Mouse (Mus musculus): ENCODE data around the gene Zfp784.

The Zfp784 gene

DNA sequence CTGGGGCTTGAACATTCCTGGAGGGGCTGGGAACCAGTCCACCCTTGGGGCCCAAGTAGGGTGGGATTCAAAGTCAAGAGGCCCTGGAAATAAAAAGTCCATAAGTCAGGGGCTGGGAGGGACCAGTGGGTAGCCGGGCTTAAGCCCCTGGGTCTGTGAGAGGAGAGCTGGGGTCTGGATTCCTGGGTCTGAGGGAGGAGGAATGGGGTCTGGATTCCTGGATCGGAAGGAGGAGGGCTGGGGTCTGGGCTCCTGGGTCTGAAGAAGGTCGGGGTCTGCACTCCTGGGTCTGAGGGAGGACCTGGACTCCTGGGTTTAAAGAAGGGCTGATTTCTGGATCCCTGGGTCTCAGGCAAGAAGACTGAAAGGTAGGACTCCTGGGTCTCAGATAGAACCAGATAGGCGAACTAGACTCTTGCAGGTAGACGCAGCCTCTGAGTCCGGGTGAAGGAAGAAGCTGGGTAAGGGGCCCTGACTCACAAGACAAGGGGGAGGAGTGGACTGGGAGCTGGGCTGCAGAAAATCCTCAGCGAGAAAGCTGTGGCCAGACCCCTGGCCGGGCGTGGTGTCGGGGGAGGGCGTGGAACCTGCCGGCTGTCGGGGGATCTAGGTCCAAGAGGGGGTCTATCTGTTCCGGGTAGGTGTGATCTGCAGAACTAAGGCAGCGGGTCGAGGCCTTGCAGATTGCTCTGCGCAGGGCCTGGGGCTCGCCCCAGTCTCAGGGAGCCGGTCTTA, 42.8 kb downstream of the Zfp784 start:
- in situ Hi-C loops (cut with MboI, MseI): loop anchor here (10.0 kb wide), 1 partner anchor 459 kb away; the partner anchor contains the start of gene Vmn1r59

DNA sequence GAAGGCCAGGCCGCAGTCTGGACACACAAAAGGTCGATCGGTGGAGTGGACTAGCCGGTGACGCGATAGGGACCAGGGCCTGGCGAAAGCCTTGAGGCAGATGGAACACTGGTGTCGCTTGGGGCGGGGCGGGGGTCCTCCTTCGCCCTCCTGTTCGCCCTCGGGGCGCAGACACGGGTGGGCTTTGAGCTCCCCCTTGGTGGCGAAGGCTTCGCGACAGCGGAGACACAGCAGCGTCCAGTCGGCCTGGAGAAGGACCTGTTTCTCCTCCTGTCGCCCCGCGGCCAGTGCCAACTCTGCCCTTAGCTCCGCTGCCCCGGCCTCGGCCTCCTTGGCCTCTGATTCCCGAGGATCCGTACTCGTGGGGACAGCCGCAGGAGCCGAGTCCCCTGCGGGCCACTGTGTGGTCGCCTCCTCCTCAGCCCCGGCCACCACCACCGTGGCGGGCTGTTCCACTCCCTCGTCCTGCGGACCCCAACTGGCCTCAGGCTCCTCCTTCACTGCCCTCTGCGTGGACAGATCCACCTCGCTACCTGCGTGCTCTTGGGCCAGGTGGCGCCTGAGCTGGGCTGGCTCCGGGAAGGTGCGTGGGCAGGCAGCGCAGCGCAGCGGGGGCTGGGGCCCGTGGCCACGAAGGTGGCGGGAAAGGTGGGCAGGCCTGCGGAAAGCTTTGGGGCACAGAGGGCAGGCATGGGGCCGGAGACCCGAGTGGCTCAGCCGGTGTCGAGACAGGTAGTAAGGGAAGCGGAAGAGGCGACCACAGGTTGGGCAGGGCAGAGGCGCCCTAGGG, 44.1 kb downstream of the Zfp784 start:
- in situ Hi-C loops (cut with MboI, MseI): loop anchor here (10.0 kb wide), 1 partner anchor 461 kb away; the partner anchor contains the start of gene Vmn1r59

DNA sequence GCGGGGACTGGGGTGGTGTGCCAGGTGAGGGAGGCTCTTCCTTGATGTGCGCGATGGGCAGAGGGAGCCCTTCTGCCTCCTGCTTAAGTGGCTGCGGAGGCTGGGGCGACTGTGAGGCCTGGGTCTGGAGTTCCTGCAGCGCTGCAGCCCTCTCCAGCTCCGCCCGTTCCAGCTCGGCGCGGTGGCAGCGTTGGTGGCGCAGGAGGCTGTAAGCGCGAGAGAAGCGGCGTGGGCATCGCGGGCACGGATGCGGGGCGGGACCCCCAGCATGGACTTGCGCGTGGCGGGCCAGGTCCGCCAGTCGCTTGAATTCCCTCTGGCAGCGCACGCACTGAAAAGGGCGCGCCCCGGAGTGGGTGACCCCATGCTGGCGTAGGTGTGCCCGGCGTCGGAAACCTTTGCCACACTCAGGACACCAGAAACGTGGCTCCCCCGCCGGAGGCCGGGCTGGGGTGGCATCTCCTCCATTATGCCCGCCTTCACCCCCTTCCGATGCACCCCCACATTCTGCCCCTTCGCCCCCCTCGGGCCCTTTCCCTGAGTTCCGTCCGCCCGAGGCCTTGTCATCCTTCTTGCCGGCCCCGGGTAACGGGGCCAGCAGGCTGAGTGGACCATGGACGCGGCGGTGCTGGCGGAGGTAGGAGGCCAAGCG, 44.8 kb downstream of the Zfp784 start:
- in situ Hi-C loops (cut with MboI, MseI): loop anchor here (10.0 kb wide), 1 partner anchor 461 kb away; the partner anchor contains the start of gene Vmn1r59

DNA sequence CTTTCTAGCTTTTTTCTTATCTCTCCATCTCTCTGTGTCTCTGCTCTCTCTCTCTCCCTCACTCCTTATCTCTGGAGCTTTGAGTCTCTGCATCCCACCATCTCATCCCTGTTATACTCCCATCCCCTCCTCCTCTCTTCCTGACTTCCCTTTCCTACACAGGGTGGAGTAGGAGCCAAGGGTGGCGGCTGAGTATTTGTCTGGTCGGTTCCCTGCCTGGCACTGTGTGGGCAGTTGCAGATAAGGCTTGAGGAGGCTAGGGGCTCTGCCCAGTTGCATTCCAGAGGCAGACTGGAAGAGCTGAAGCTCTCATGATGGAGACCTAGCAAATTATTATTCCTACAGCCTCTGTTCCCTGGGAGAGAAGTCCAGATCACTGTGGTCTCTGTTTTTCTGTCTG, 50.0 kb downstream of the Zfp784 start:
- in situ Hi-C loops (cut with MboI, MseI): no loop called here

All from T-helper 2 cell (primary cell).